Mouse (Mus musculus): ENCODE results near the gene Gm44805.

The Gm44805 gene

GRCm38 (mm10) chr7:19681202-19681694 is at the start of gene Gm44805, which contains the start of gene Apoc4:
Gene Gm44805, minus strand, starts transcription at chr7:19681423.
Gene Apoc4, minus strand, starts transcription at chr7:19681479.
- no peak for DNase-seq

GRCm38 (mm10) chr7:19726541-19726940 is 45.3 kb upstream of the Gm44805 start:
- no peak for DNase-seq

- DNase-seq = peak; percentile 37 to 56
These were observed 42.9 kb upstream of the Gm44805 start for GRCm38 (mm10) chr7:19724167-19724566.

- peak; percentile 58 to 72 for DNase-seq
These were observed 41.6 kb upstream of the Gm44805 start for GRCm38 (mm10) chr7:19722754-19723195.

GRCm38 (mm10) chr7:19719200-19719599 is 38.0 kb upstream of the Gm44805 start:
- no peak for DNase-seq

GRCm38 (mm10) chr7:19718297-19718952 is 37.2 kb upstream of the Gm44805 start:
- no peak for DNase-seq

- DNase-seq = no peak
These were observed 36.1 kb upstream of the Gm44805 start for GRCm38 (mm10) chr7:19717346-19717745.

- DNase-seq = no peak
These were observed 35.6 kb upstream of the Gm44805 start for GRCm38 (mm10) chr7:19716822-19717221.

- no peak for DNase-seq
These were observed 34.9 kb upstream of the Gm44805 start for GRCm38 (mm10) chr7:19716055-19716682.

GRCm38 (mm10) chr7:19715239-19716054 is 34.2 kb upstream of the Gm44805 start, which contains the start of gene Tomm40:
Gene Tomm40, minus strand, starts transcription at chr7:19715438.
- peak; percentile 100 for DNase-seq

GRCm38 (mm10) chr7:19714836-19715235 is 33.6 kb upstream of the Gm44805 start:
- DNase-seq = peak in 1 of 2 experiments; percentile 32

- no peak for DNase-seq
These were observed 32.4 kb upstream of the Gm44805 start for GRCm38 (mm10) chr7:19713598-19713997.

- peak in 1 of 2 experiments; percentile 21 for DNase-seq
These were observed 32.0 kb upstream of the Gm44805 start for GRCm38 (mm10) chr7:19713196-19713595.

- DNase-seq = no peak
These were observed 31.2 kb upstream of the Gm44805 start for GRCm38 (mm10) chr7:19712414-19712813.

- DNase-seq = no peak
These were observed 29.4 kb upstream of the Gm44805 start for GRCm38 (mm10) chr7:19710650-19711049.

GRCm38 (mm10) chr7:19705271-19705670 is 24.0 kb upstream of the Gm44805 start:
- DNase-seq = no peak

GRCm38 (mm10) chr7:19704475-19704874 is 23.3 kb upstream of the Gm44805 start:
- no peak for DNase-seq

- no peak for DNase-seq
These were observed 21.8 kb upstream of the Gm44805 start for GRCm38 (mm10) chr7:19702859-19703555.

- peak; percentile 81 to 82 for DNase-seq
These were observed 20.0 kb upstream of the Gm44805 start for GRCm38 (mm10) chr7:19701069-19701761.

GRCm38 (mm10) chr7:19700299-19701068 is 19.3 kb upstream of the Gm44805 start:
- no peak for DNase-seq

GRCm38 (mm10) chr7:19699827-19700148 is 18.6 kb upstream of the Gm44805 start:
- DNase-seq = no peak
